ENCODE assay signal across 8 mouse cellular contexts in the genomic region with DNA sequence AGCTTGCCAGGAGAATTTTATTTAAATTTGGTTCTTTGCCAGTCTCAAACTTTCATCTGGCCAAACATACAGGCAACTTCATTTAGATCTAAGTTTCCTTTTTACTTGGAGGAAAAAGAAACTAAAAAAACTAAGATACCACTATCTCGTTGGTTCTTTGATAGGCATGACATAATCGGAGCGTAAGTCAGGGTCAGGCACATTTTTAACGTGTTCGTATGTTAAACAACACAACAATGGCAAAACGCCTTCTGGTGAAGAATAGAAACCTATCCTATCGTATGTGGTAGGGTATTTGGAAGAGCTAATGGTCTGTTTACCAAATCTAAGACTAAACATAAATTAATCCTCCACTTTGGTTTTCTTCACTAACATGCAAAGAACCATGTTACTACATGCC. TPM values are rescaled to one million over a fixed set of nuclear protein-coding genes. Genes with fewer than 3 reads are reported as not detected.
DNase-seq lines count a peak whose midpoint lies in the region; ATAC-seq and TF ChIP-seq lines count a peak whose summit lies in the region.

No protein-coding gene starts in this region.

- no peak overlapping the region for H3K27ac ChIP-seq in heart, embryonic 12.5 days (ENCODE audit: poor library complexity, severe bottlenecking)
- no peak overlapping the region; the same call in 1 of the 2 replicates for H3K27ac ChIP-seq in CH12.LX (ENCODE audit: insufficient read depth, low read depth)
- no peak overlapping the region for H3K27ac ChIP-seq in forebrain, embryonic 13.5 days
- peak overlapping the region; percentile 53 for H3K27ac ChIP-seq in macrophage

- H3K4me1 ChIP-seq in heart, embryonic 12.5 days (replicated peaks) = peaks cover 3% of the 10 kb centered on the region; the same call in 1 of the 2 replicates
- peaks cover 0 to 27% of the 10 kb centered on the region in 2 experiments; a peak in 2 of 4 replicates for H3K4me1 ChIP-seq in CH12.LX (ENCODE audit: control insufficient read depth in 1 of 2, insufficient read depth in 2 of 2)
- H3K4me1 ChIP-seq in forebrain, embryonic 13.5 days = peaks cover 13% of the 10 kb centered on the region; the same call in 1 of the 2 replicates

- TF ChIP-seq POLR2A in CH12.LX (IDR thresholded peaks at IDR 0.05; ENCODE audit: low read depth, low read length) = no peak

- peak overlapping the region; percentile 86 for H3K9ac ChIP-seq in heart, embryonic 12.5 days
- peak overlapping the region; percentile 84 for H3K9ac ChIP-seq in CH12.LX (ENCODE audit: insufficient read depth, low read depth)
- H3K9ac ChIP-seq in forebrain, embryonic 13.5 days = peak overlapping the region; percentile 83

- peak overlapping the region; percentile 89 for H3K4me3 ChIP-seq in heart, embryonic 12.5 days
- H3K4me3 ChIP-seq in CH12.LX (replicated peaks in 1 of 3; ENCODE audit: low read depth in 2 of 3, low read length in 2 of 3, poor library complexity in 1 of 3) = peak overlapping the region; percentile 72 to 85 (median 85)
- H3K4me3 ChIP-seq in forebrain, embryonic 13.5 days = peak overlapping the region; percentile 69
- peak overlapping the region; percentile 96 for H3K4me3 ChIP-seq in macrophage (ENCODE audit: inconsistent target)

- no peak for TF ChIP-seq CTCF in CH12.LX (conservative IDR thresholded peaks at IDR 0.05 in 1 of 2, IDR thresholded peaks at IDR 0.05 in 1 of 2; ENCODE audit: low read depth in 2 of 2, low read length in 2 of 2)

- no peak for ATAC-seq in heart, embryonic 12.5 days (ENCODE audit: insufficient number of reproducible peaks, low FRiP score)
- ATAC-seq in forebrain, embryonic 13.5 days = no peak
- ATAC-seq in megakaryocyte progenitor cell, adult 5-6 weeks (replicated peaks; ENCODE audit: poor library complexity) = no peak

- no peak for TF ChIP-seq RAD21 in CH12.LX (IDR thresholded peaks at IDR 0.05; ENCODE audit: low read depth, low read length)

- peaks cover 33% of the 10 kb centered on the region for H3K79me2 ChIP-seq in CH12.LX (replicated peaks; ENCODE audit: control insufficient read depth, extremely low read depth, insufficient read depth, poor library complexity, severe bottlenecking)
- peaks cover 92% of the 10 kb centered on the region for H3K79me2 ChIP-seq in macrophage (ENCODE audit: inconsistent target)

- WGBS in heart, embryonic 12.5 days = 9% methylated on average over 7 of the region's 7 CpGs
- 21% methylated on average over 7 of the region's 7 CpGs for WGBS in forebrain, embryonic 13.5 days
- 0% methylated on average over 7 of the region's 7 CpGs for WGBS in macrophage (ENCODE audit: missing documents)

- in situ Hi-C loops in CH12.LX (cut with MboI; ENCODE audit: low pct_ligation_motif_present, low pct_unique_long_range_greater_than_20kb, low sequenced_read_pairs) = no loop called here

- H3K9me3 ChIP-seq in heart, embryonic 12.5 days (replicated peaks) = no peaks in the 10 kb centered on the region
- no peaks in the 10 kb centered on the region for H3K9me3 ChIP-seq in CH12.LX (replicated peaks; ENCODE audit: low read length)
- no peaks in the 10 kb centered on the region for H3K9me3 ChIP-seq in forebrain, embryonic 13.5 days (replicated peaks)

- dilution Hi-C loops in CH12.LX (cut with MboI; ENCODE audit: extremely low pct_ligation_motif_present, extremely low pct_unique_long_range_greater_than_20kb, low sequenced_read_pairs) = no loop called here

- no peak for DNase-seq in heart, adult 11 months
- DNase-seq in CH12.LX (ENCODE audit: extremely low read depth) = no peak
- DNase-seq in urinary bladder, postnatal 36 days (ENCODE audit: low spot score in 2 of 2) = no peak
- DNase-seq in left cerebral cortex, postnatal 4 days = no peak

- TF ChIP-seq EP300 in CH12.LX (IDR thresholded peaks at IDR 0.05; ENCODE audit: low read length) = no peak

- H3K27me3 ChIP-seq in heart, embryonic 12.5 days (replicated peaks) = no peaks in the 10 kb centered on the region
- H3K27me3 ChIP-seq in CH12.LX (replicated peaks) = no peaks in the 10 kb centered on the region
- H3K27me3 ChIP-seq in forebrain, embryonic 13.5 days = no peaks in the 10 kb centered on the region

- H3K36me3 ChIP-seq in heart, embryonic 12.5 days = no peaks in the 10 kb centered on the region
- peaks cover 4 to 6% of the 10 kb centered on the region in 2 experiments for H3K36me3 ChIP-seq in CH12.LX (replicated peaks in 1 of 2; ENCODE audit: control insufficient read depth in 1 of 2, insufficient read depth in 1 of 2, low read length in 1 of 2)
- no peaks in the 10 kb centered on the region for H3K36me3 ChIP-seq in forebrain, embryonic 13.5 days (ENCODE audit: poor library complexity, severe bottlenecking)
- H3K36me3 ChIP-seq in macrophage (ENCODE audit: inconsistent target) = 0 out of 2 replicates have a peak, but pooled peaks cover 5% of the 10 kb centered on the region

- intact Hi-C loops in left cerebral cortex, postnatal 4 days (cut with DNase I) = no loop called here

- H3K4me2 ChIP-seq in heart, embryonic 12.5 days = peak overlapping the region; percentile 87
- H3K4me2 ChIP-seq in CH12.LX (ENCODE audit: insufficient read depth, low read depth, poor library complexity, severe bottlenecking) = peak overlapping the region; percentile 84
- H3K4me2 ChIP-seq in forebrain, embryonic 13.5 days = peak overlapping the region; percentile 67

TF ChIP-seq in CH12.LX, 34 proteins besides CTCF, POLR2A, EP300 and RAD21:
- TF ChIP-seq ZC3H11A (IDR thresholded peaks at IDR 0.05; ENCODE audit: low read depth, low read length) (no peak), MAX (IDR thresholded peaks at IDR 0.05; ENCODE audit: low read length) (no peak; the same call in 1 of the 2 replicates), ZNF384 (IDR thresholded peaks at IDR 0.05; ENCODE audit: low read depth, low read length) (no peak), MXI1 (IDR thresholded peaks at IDR 0.05; ENCODE audit: low read depth, low read length) (peak; percentile 14; the same call in 1 of the 2 replicates), CHD1 (IDR thresholded peaks at IDR 0.05; ENCODE audit: low read depth, low read length) (peak; percentile 71; the same call in 1 of the 2 replicates), MYC (IDR thresholded peaks at IDR 0.05; ENCODE audit: low read depth, low read length) (0 out of 2 replicates have a peak, but pooled peaks have one; percentile 37), TBP (conservative IDR thresholded peaks at IDR 0.05; ENCODE audit: low read depth, low read length) (no peak)

RNA-seq across cellular contexts. Expression of gene Setdb2, which starts 0.6 kb away (rescaled TPM):
- polyA plus RNA-seq in heart, embryonic 12.5 days (2016; fragmentation: Nextera tagmentation; extraction: Ambion mirVana) = 7.4 and 9.0 TPM in 2 replicates
- 14.7 and 14.9 TPM in 2 replicates for total RNA-seq in CH12.LX (2012; rRNA removed)
- total RNA-seq in CH12.LX (2014; rRNA removed) = 33.8 and 37.3 TPM in 2 replicates
- 13.2 and 13.3 TPM in 2 replicates for polyA plus RNA-seq in CH12.LX (2012; ENCODE audit: insufficient read length, low read depth)
- polyA plus RNA-seq in forebrain, embryonic 13.5 days (2015; fragmentation: Nextera tagmentation; extraction: Ambion mirVana) = 8.7 and 10.7 TPM in 2 replicates
- total RNA-seq in macrophage (2018; cell fraction: chromatin; rRNA removed) = 100 to 1,000 TPM in 14 of 26 experiments, 10 to 100 TPM in 12; 15.7 to 414 (median 146) TPM
- 10 to 100 TPM in 17 of 26 experiments, 1 to 10 TPM in 9; 5.3 to 49.3 (median 25.5) TPM for total RNA-seq in macrophage (2018; cell fraction: cytosol; rRNA removed)
- 100 to 1,000 TPM in 13 of 26 experiments, 10 to 100 TPM in 13; 17.9 to 297 (median 96.8) TPM for total RNA-seq in macrophage (2018; cell fraction: nucleus; rRNA removed)
- polyA plus RNA-seq in macrophage (2018) = 8.8 to 17.9 TPM (median 10.0 TPM) in 3 replicates
- 38.2 and 41.4 TPM in 2 replicates for total RNA-seq in megakaryocyte progenitor cell, adult 5-6 weeks (2015)
- total RNA-seq in megakaryocyte progenitor cell, adult 5-6 weeks (2017) = 27.4 and 30.4 TPM in 2 replicates
- total RNA-seq in left cerebral cortex, postnatal 4 days (2021) = 1 to 10 TPM; 4.6 to 5.8 TPM

RNA-seq across cellular contexts. Expression of gene Cab39l, which starts 0.7 kb away (rescaled TPM):
- 28.6 and 28.7 TPM in 2 replicates for polyA plus RNA-seq in heart, embryonic 12.5 days (2016; fragmentation: Nextera tagmentation; extraction: Ambion mirVana)
- total RNA-seq in CH12.LX (2012; rRNA removed) (19.9 and 21.3 TPM in 2 replicates), CH12.LX (2014; rRNA removed) (49.2 and 56.3 TPM in 2 replicates)
- polyA plus RNA-seq in CH12.LX (2012; ENCODE audit: insufficient read length, low read depth) (33.1 and 33.2 TPM in 2 replicates), macrophage (2018) (25.1 to 26.2 TPM (median 26.0 TPM) in 3 replicates)
- polyA plus RNA-seq in forebrain, embryonic 13.5 days (2015; fragmentation: Nextera tagmentation; extraction: Ambion mirVana) = 28.1 and 30.2 TPM in 2 replicates
- 10 to 100 TPM in 22 of 26 experiments, 1 to 10 TPM in 4; 5.9 to 75.8 (median 22.3) TPM for total RNA-seq in macrophage (2018; cell fraction: chromatin; rRNA removed)
- total RNA-seq in macrophage (2018; cell fraction: cytosol; rRNA removed) = 10 to 100 TPM; 24.2 to 39.9 (median 32.3) TPM
- total RNA-seq in macrophage (2018; cell fraction: nucleus; rRNA removed) = 10 to 100 TPM in 23 of 26 experiments, 1 to 10 TPM in 3; 7.5 to 64.1 (median 21.9) TPM
- total RNA-seq in megakaryocyte progenitor cell, adult 5-6 weeks (2015) = 42.5 and 44.4 TPM in 2 replicates
- total RNA-seq in megakaryocyte progenitor cell, adult 5-6 weeks (2017) = 30.8 and 31.0 TPM in 2 replicates
- 10 to 100 TPM; 14.5 to 17.4 TPM for total RNA-seq in left cerebral cortex, postnatal 4 days (2021)

RNA-seq across cellular contexts. Expression of gene Phf11c, which starts 44.9 kb away (rescaled TPM):
- polyA plus RNA-seq in heart, embryonic 12.5 days (2016; fragmentation: Nextera tagmentation; extraction: Ambion mirVana) = 0.43 and 0.46 TPM in 2 replicates
- total RNA-seq in CH12.LX (2012; rRNA removed) (0.92 and 1.1 TPM in 2 replicates), CH12.LX (2014; rRNA removed) (1.8 and 2.4 TPM in 2 replicates)
- polyA plus RNA-seq in CH12.LX (2012; ENCODE audit: insufficient read length, low read depth) (1.9 and 2.4 TPM in 2 replicates), macrophage (2018) (0.56 to 2.1 TPM (median 0.87 TPM) in 3 replicates)
- polyA plus RNA-seq in forebrain, embryonic 13.5 days (2015; fragmentation: Nextera tagmentation; extraction: Ambion mirVana) = 0.37 and 0.48 TPM in 2 replicates
- total RNA-seq in macrophage (2018; cell fraction: chromatin; rRNA removed) = 10 to 100 TPM in 20 of 26 experiments, 1 to 10 TPM in 6; 1.5 to 76.8 (median 26.1) TPM
- 1 to 10 TPM in 14 of 26 experiments, under 1 TPM in 12; 0.28 to 5.1 (median 1.3) TPM for total RNA-seq in macrophage (2018; cell fraction: cytosol; rRNA removed)
- 10 to 100 TPM in 20 of 26 experiments, 1 to 10 TPM in 6; 3.4 to 61.7 (median 21.1) TPM for total RNA-seq in macrophage (2018; cell fraction: nucleus; rRNA removed)
- total RNA-seq in megakaryocyte progenitor cell, adult 5-6 weeks (2015) = 1.4 and 1.5 TPM in 2 replicates
- total RNA-seq in megakaryocyte progenitor cell, adult 5-6 weeks (2017) = 1.2 and 1.4 TPM in 2 replicates
- under 1 TPM; 0.14 to 0.48 TPM for total RNA-seq in left cerebral cortex, postnatal 4 days (2021)
